Comparison of ENCODE assay signal across 7 mouse cellular contexts in the genomic region with DNA sequence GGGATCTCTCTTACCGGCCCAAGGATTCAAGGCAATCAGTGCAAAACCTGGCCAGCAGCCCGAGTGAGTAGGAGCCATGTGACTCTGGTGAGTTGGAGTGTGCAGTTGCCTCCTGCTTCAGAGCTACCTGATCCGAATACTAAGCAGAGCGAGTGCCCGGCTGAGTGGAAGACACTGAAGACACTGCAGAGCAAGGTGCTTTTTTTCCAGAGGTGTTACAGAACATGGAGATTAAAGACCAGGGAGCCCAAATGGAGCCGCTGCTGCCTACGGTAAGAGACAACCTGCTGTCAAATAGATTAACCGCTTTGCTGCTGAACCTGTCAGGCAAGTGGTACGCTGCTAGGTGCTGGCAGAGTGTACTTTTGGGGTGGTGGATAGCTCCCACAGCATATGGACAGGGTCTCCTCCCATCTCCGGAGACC. TPM values are rescaled to one million over a fixed set of nuclear protein-coding genes. Genes with fewer than 3 reads are reported as not detected.
DNase-seq lines count a peak whose midpoint lies in the region; ATAC-seq and TF ChIP-seq lines count a peak whose summit lies in the region.

A gene (plus strand): TSS at position 42 of the 425 bp plus-strand sequence.

- DNase-seq in layer of hippocampus, adult 9-11 months, result peak; percentile 71
- DNase-seq in midbrain, embryonic 11.5 days (ENCODE audit: low spot score, missing footprints), result peak; percentile 89
- DNase-seq in ovary, postnatal 14 days (ENCODE audit: low spot score), result no peak

- H3K4me1 ChIP-seq in ES-Bruce4 (ENCODE audit: control insufficient read depth, insufficient read depth, low read length), result no peaks in the 10 kb centered on the region
- H3K4me1 ChIP-seq in forebrain, embryonic 16.5 days (replicated peaks; ENCODE audit: control insufficient read depth, insufficient read depth, low read length), result peaks cover 7% of the 10 kb centered on the region; the same call in 1 of the 2 replicates
- H3K4me1 ChIP-seq in midbrain, embryonic 11.5 days (ENCODE audit: control insufficient read depth, insufficient read depth, low read length), result no peaks in the 10 kb centered on the region; the same call in 1 of the 2 replicates
- peaks cover 10% of the 10 kb centered on the region; the same call in 1 of the 2 replicates for H3K4me1 ChIP-seq in stomach, embryonic 16.5 days (ENCODE audit: control insufficient read depth, insufficient read depth, low read length)

- H3K9ac ChIP-seq in ES-Bruce4 (ENCODE audit: low read depth, poor library complexity, severe bottlenecking), result no peak within 1 kb of the TSS
- H3K9ac ChIP-seq in forebrain, embryonic 16.5 days (replicated peaks; ENCODE audit: low read depth, low read length), result peak within 1 kb of the TSS; percentile 68
- H3K9ac ChIP-seq in midbrain, embryonic 11.5 days (ENCODE audit: low read length), result peak within 1 kb of the TSS; percentile 70
- H3K9ac ChIP-seq in stomach, embryonic 16.5 days (ENCODE audit: low read length), result peak within 1 kb of the TSS; percentile 7; the same call in 1 of the 2 replicates

- H3K9me3 ChIP-seq in ES-Bruce4 (replicated peaks; ENCODE audit: control insufficient read depth, insufficient read depth, low read length, poor library complexity, severe bottlenecking), result no peaks in the 10 kb centered on the region
- no peaks in the 10 kb centered on the region for H3K9me3 ChIP-seq in forebrain, embryonic 16.5 days (ENCODE audit: control insufficient read depth, low read length)
- no peaks in the 10 kb centered on the region for H3K9me3 ChIP-seq in midbrain, embryonic 11.5 days (ENCODE audit: control insufficient read depth, low read length)
- H3K9me3 ChIP-seq in stomach, embryonic 16.5 days (replicated peaks; ENCODE audit: control insufficient read depth, low read length), result no peaks in the 10 kb centered on the region

- no peak for TF ChIP-seq POLR2A in ES-Bruce4 (IDR thresholded peaks at IDR 0.05; ENCODE audit: insufficient read depth, low read length)

- peak within 1 kb of the TSS; percentile 11; the same call in 1 of the 2 replicates for H3K4me3 ChIP-seq in ES-Bruce4 (ENCODE audit: low read depth, low read length)
- H3K4me3 ChIP-seq in forebrain, embryonic 16.5 days (replicated peaks; ENCODE audit: low read length), result peak within 1 kb of the TSS; percentile 55
- H3K4me3 ChIP-seq in midbrain, embryonic 11.5 days (ENCODE audit: low read depth, low read length), result peak within 1 kb of the TSS; percentile 43
- H3K4me3 ChIP-seq in stomach, embryonic 16.5 days (replicated peaks; ENCODE audit: low read length), result peak within 1 kb of the TSS; percentile 39

- peak within 1 kb of the TSS; percentile 64 for H3K4me2 ChIP-seq in forebrain, embryonic 16.5 days (ENCODE audit: low read length)
- peak within 1 kb of the TSS; percentile 68 for H3K4me2 ChIP-seq in midbrain, embryonic 11.5 days
- peak within 1 kb of the TSS; percentile 50 for H3K4me2 ChIP-seq in stomach, embryonic 16.5 days (ENCODE audit: low read depth, low read length)

- TF ChIP-seq CTCF in ES-Bruce4 (IDR thresholded peaks at IDR 0.05; ENCODE audit: low read depth, low read length), result no peak

- no peak for TF ChIP-seq EP300 in ES-Bruce4 (IDR thresholded peaks at IDR 0.05; ENCODE audit: insufficient read depth, low read depth, low read length)

- peak; percentile 77 for ATAC-seq in cerebellum, adult (ENCODE audit: insufficient number of reproducible peaks, low FRiP score, low TSS enrichment)
- peak; percentile 61 for ATAC-seq in forebrain, embryonic 16.5 days
- peak; percentile 64 for ATAC-seq in midbrain, embryonic 11.5 days (ENCODE audit: low FRiP score)
- ATAC-seq in stomach, embryonic 16.5 days (ENCODE audit: insufficient read depth, low FRiP score), result no peak

- H3K27me3 ChIP-seq in ES-Bruce4 (ENCODE audit: control insufficient read depth, insufficient read depth, low read length, poor library complexity, severe bottlenecking), result no peaks in the 10 kb centered on the region; the same call in 1 of the 2 replicates
- H3K27me3 ChIP-seq in forebrain, embryonic 16.5 days (replicated peaks; ENCODE audit: control insufficient read depth, insufficient read depth, low read length), result no peaks in the 10 kb centered on the region
- no peaks in the 10 kb centered on the region for H3K27me3 ChIP-seq in midbrain, embryonic 11.5 days (ENCODE audit: control insufficient read depth, insufficient read depth, low read length)
- 0 out of 2 replicates have a peak, but pooled peaks cover 3% of the 10 kb centered on the region for H3K27me3 ChIP-seq in stomach, embryonic 16.5 days (ENCODE audit: control insufficient read depth, insufficient read depth, low read length)

- H3K27ac ChIP-seq in ES-Bruce4 (ENCODE audit: insufficient read depth, low read length), result no peak within 1 kb of the TSS
- peak within 1 kb of the TSS; percentile 85 for H3K27ac ChIP-seq in forebrain, embryonic 16.5 days (ENCODE audit: low read length)
- H3K27ac ChIP-seq in midbrain, embryonic 11.5 days (ENCODE audit: low read depth, low read length), result no peak within 1 kb of the TSS
- H3K27ac ChIP-seq in stomach, embryonic 16.5 days (ENCODE audit: low read length), result no peak within 1 kb of the TSS

- 13% methylated on average over 10 of the region's 10 CpGs for WGBS in forebrain, embryonic 16.5 days
- 18% methylated on average over 10 of the region's 10 CpGs for WGBS in midbrain, embryonic 11.5 days
- WGBS in stomach, embryonic 16.5 days, result 12% methylated on average over 10 of the region's 10 CpGs

- H3K36me3 ChIP-seq in ES-Bruce4 (ENCODE audit: control insufficient read depth, insufficient read depth, low read length, poor library complexity, severe bottlenecking), result no peaks in the 10 kb centered on the region
- no peaks in the 10 kb centered on the region for H3K36me3 ChIP-seq in forebrain, embryonic 16.5 days (ENCODE audit: control insufficient read depth, insufficient read depth)
- H3K36me3 ChIP-seq in midbrain, embryonic 11.5 days (ENCODE audit: control insufficient read depth, insufficient read depth, low read length), result no peaks in the 10 kb centered on the region
- no peaks in the 10 kb centered on the region for H3K36me3 ChIP-seq in stomach, embryonic 16.5 days (ENCODE audit: control insufficient read depth, insufficient read depth, low read length)

RNA-seq across cellular contexts. Expression of the gene that starts here (rescaled TPM):
- not detected in 2 replicates for polyA plus RNA-seq in ES-Bruce4 (2011; ENCODE audit: insufficient read depth, insufficient read length, low read depth, missing spikeins)
- 9.7 and 13.8 TPM in 2 replicates for polyA plus RNA-seq in forebrain, embryonic 16.5 days (2015; fragmentation: Nextera tagmentation; extraction: Ambion mirVana)
- polyA plus RNA-seq in midbrain, embryonic 11.5 days (2014; fragmentation: Nextera tagmentation; extraction: Ambion mirVana), result 0.63 and 0.65 TPM in 2 replicates
- polyA plus RNA-seq in stomach, embryonic 16.5 days (2015; fragmentation: Nextera tagmentation; extraction: Ambion mirVana), result 0.17 and 0.21 TPM in 2 replicates

Comparison
In these comparisons a context has a peak if more than half of its experiments do, and no peak if none do; other contexts are left out.
1. Peak in DNase-seq, ATAC-seq, H3K4me3 ChIP-seq, H3K9ac ChIP-seq and H3K4me2 ChIP-seq in midbrain, embryonic 11.5 days; RNA of the gene not detected or under 1 TPM.